Mouse (Mus musculus): ENCODE data around the gene Sh2d3c.

- TF ChIP-seq CTCF (IDR thresholded peaks at IDR 0.05) (no peak), POLR2A (IDR thresholded peaks at IDR 0.05; ENCODE audit: insufficient read depth, low read depth, low read length) (peak; percentile 100)
Observed at GRCm38 (mm10) chr2:32727435-32727834, 6.6 kb downstream of the Sh2d3c start.
